ENCODE assay signal across 8 mouse cellular contexts in genomic region chr2:170400666-170401065, GRCm38 (mm10). TPM values are rescaled to one million over a fixed set of nuclear protein-coding genes. Genes with fewer than 3 reads are reported as not detected.
DNase-seq lines count a peak whose midpoint lies in the region; ATAC-seq lines count a peak whose summit lies in the region.

No protein-coding gene starts in this region.

- intact Hi-C loops in left cerebral cortex, postnatal 10 days (cut with DNase I): loop anchor here (5.0 to 10.0 kb wide), 2 partner anchors 43 to 286 kb away; no protein-coding TSS in a partner anchor

- H3K4me2 ChIP-seq in heart, embryonic 11.5 days: peak overlapping the region; percentile 67
- H3K4me2 ChIP-seq in hindbrain, embryonic 15.5 days: peak overlapping the region; percentile 58
- H3K4me2 ChIP-seq in midbrain, embryonic 14.5 days (ENCODE audit: low read length): peak overlapping the region; percentile 55

- no peak for ATAC-seq in heart, embryonic 11.5 days (replicated peaks; ENCODE audit: insufficient number of reproducible peaks, low FRiP score, low TSS enrichment)
- ATAC-seq in hindbrain, embryonic 15.5 days (ENCODE audit: low FRiP score, low read depth): no peak
- ATAC-seq in midbrain, embryonic 14.5 days (ENCODE audit: low FRiP score, low TSS enrichment): no peak

- under 1% methylated on average over 10 of the region's 10 CpGs for WGBS in heart, embryonic 11.5 days (ENCODE audit: insufficient replicate concordance)
- 7% methylated on average over 10 of the region's 10 CpGs for WGBS in hindbrain, embryonic 15.5 days
- WGBS in midbrain, embryonic 14.5 days: 3% methylated on average over 10 of the region's 10 CpGs

- H3K36me3 ChIP-seq in heart, embryonic 11.5 days (ENCODE audit: control insufficient read depth, insufficient read depth, low read length): no peaks in the 10 kb centered on the region
- no peaks in the 10 kb centered on the region for H3K36me3 ChIP-seq in hindbrain, embryonic 15.5 days
- no peaks in the 10 kb centered on the region for H3K36me3 ChIP-seq in midbrain, embryonic 14.5 days (ENCODE audit: control insufficient read depth, insufficient read depth, low read length)

- no peaks in the 10 kb centered on the region for H3K9me3 ChIP-seq in heart, embryonic 11.5 days (replicated peaks; ENCODE audit: control insufficient read depth, low read length)
- no peaks in the 10 kb centered on the region for H3K9me3 ChIP-seq in hindbrain, embryonic 15.5 days
- no peaks in the 10 kb centered on the region for H3K9me3 ChIP-seq in midbrain, embryonic 14.5 days (ENCODE audit: control insufficient read depth, low read length)

- peaks cover 3% of the 10 kb centered on the region for H3K4me1 ChIP-seq in heart, embryonic 11.5 days (ENCODE audit: control insufficient read depth, insufficient read depth, low read length)
- peaks cover 35% of the 10 kb centered on the region for H3K4me1 ChIP-seq in hindbrain, embryonic 15.5 days (replicated peaks)
- H3K4me1 ChIP-seq in midbrain, embryonic 14.5 days (ENCODE audit: control insufficient read depth, insufficient read depth, low read length): peaks cover 24% of the 10 kb centered on the region

- peak overlapping the region; percentile 43; the same call in 1 of the 2 replicates for H3K9ac ChIP-seq in heart, embryonic 11.5 days (ENCODE audit: low read depth, low read length)
- H3K9ac ChIP-seq in hindbrain, embryonic 15.5 days: 0 out of 2 replicates have a peak overlapping the region, but pooled peaks have one; percentile 2
- H3K9ac ChIP-seq in midbrain, embryonic 14.5 days (replicated peaks; ENCODE audit: low read length): peak overlapping the region; percentile 32; the same call in 1 of the 2 replicates

- H3K27ac ChIP-seq in heart, embryonic 11.5 days (ENCODE audit: low read depth, low read length): no peak overlapping the region
- H3K27ac ChIP-seq in hindbrain, embryonic 15.5 days (replicated peaks): peak overlapping the region; percentile 53; the same call in 1 of the 2 replicates
- H3K27ac ChIP-seq in midbrain, embryonic 14.5 days (replicated peaks; ENCODE audit: low read depth, low read length): peak overlapping the region; percentile 22; the same call in 1 of the 2 replicates

- DNase-seq in heart, adult 11 months: no peak
- DNase-seq in embryo, embryonic 10.5 days (ENCODE audit: low spot score): peak; percentile 67
- DNase-seq in midbrain, embryonic 14.5 days: peak; percentile 55
- DNase-seq in left cerebral cortex, postnatal 10 days (ENCODE audit: extremely low spot score in 1 of 2, low spot score in 2 of 2): no peak
- no peak for DNase-seq in spleen, adult 12 weeks (ENCODE audit: low spot score)
- DNase-seq in urinary bladder, postnatal 10 days (ENCODE audit: low spot score): no peak

- H3K4me3 ChIP-seq in heart, embryonic 11.5 days (ENCODE audit: low read depth, low read length): peak overlapping the region; percentile 34
- H3K4me3 ChIP-seq in hindbrain, embryonic 15.5 days: peak overlapping the region; percentile 29
- H3K4me3 ChIP-seq in midbrain, embryonic 14.5 days (replicated peaks; ENCODE audit: low read depth, low read length): no peak overlapping the region

- peaks cover 4% of the 10 kb centered on the region; the same call in 1 of the 2 replicates for H3K27me3 ChIP-seq in heart, embryonic 11.5 days (ENCODE audit: control insufficient read depth, insufficient read depth, low read length)
- H3K27me3 ChIP-seq in hindbrain, embryonic 15.5 days: no peaks in the 10 kb centered on the region
- H3K27me3 ChIP-seq in midbrain, embryonic 14.5 days (ENCODE audit: control insufficient read depth, insufficient read depth, low read length): no peaks in the 10 kb centered on the region

RNA-seq across cellular contexts. Expression of gene Bcas1, which starts 27.0 kb away (rescaled TPM):
- polyA plus RNA-seq in heart, embryonic 11.5 days (2014; fragmentation: Nextera tagmentation; extraction: Ambion mirVana): 0.97 and 1.1 TPM in 2 replicates
- polyA plus RNA-seq in hindbrain, embryonic 15.5 days (2015; fragmentation: Nextera tagmentation; extraction: Ambion mirVana): 13.4 and 15.1 TPM in 2 replicates
- 7.2 and 13.0 TPM in 2 replicates for polyA plus RNA-seq in midbrain, embryonic 14.5 days (2014; fragmentation: Nextera tagmentation; extraction: Ambion mirVana)
- 10 to 100 TPM; 33.5 to 43.3 TPM for total RNA-seq in left cerebral cortex, postnatal 10 days (2021)

Comparison
In these comparisons a context has a peak if more than half of its experiments do, and no peak if none do; other contexts are left out.
1. DNase-seq: peak in embryo, embryonic 10.5 days (single experiment) and midbrain, embryonic 14.5 days (single experiment); none in heart, adult 11 months (single experiment), left cerebral cortex, postnatal 10 days (0 of 2), spleen, adult 12 weeks (single experiment) and urinary bladder, postnatal 10 days (single experiment).
2. Peak in every context shown above with its lines, with median percentiles within 50 percentile points of each other: H3K4me2 ChIP-seq and H3K9ac ChIP-seq.